Mouse (Mus musculus) liver, postnatal 0 days (tissue): Measurements from ENCODE around the gene 2010109A12Rik.

Experiments used
- CTCF ChIP-seq: sonication (generic); IDR thresholded peaks from 2 replicates; pipeline ENCODE4 v1.5.1; 2016; ENCODE audit warnings: antibody characterized with exemption, low read depth
- EP300 ChIP-seq: IDR thresholded peaks from 2 replicates; pipeline ENCODE4 v1.6.1; 2016; ENCODE audit warnings: antibody characterized with exemption, low read depth, mild to moderate bottlenecking

GRCm38 (mm10) chr5:93172536-93172935 is 33.8 kb upstream of the 2010109A12Rik start:
- no peak for TF ChIP-seq CTCF
- TF ChIP-seq EP300: no peak
